Mouse (Mus musculus) bone marrow macrophage, adult 2 months (primary cell): ENCODE results near the gene Rimbp2.

Experiments
- CTCF ChIP-seq: IDR thresholded peaks from 2 replicates; pipeline ENCODE4 v1.5.1; 2012; ENCODE audit warnings: low read depth, mild to moderate bottlenecking, low read length, moderate library complexity
- POLR2A ChIP-seq: IDR thresholded peaks from 2 replicates; pipeline ENCODE4 v1.6.1; 2012; ENCODE audit warnings: mild to moderate bottlenecking, low read depth, low read length, borderline replicate concordance

DNA sequence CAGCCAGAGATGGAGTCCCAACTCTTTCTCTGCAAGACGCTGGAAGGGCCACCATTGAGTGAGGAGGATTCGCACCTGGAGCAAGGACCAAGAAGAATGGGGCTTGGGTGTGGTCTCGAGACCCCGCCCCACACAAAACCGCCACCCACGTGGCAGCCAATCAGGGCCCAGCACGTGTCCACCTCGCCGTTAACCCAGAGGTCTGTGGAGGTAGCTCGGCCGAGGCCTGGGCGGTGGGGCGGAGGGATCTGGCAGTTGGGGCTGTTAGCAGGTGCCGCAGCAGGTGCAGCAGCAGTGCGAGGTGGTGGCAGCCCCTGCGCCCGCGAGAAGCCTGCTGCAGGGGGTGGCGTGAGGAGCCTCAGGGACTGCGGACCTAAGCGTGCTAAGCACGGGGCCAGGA lies 217.4 kb downstream of the Rimbp2 start:
- no peak for TF ChIP-seq CTCF
- TF ChIP-seq POLR2A, result no peak
